Mouse (Mus musculus) forebrain, embryonic 12.5 days (tissue): ENCODE measurements at regions not wholly inside any gene's neighbourhood (a gene's known extent, or its start where the extent isn't known, plus 50 kb on each side); places are given as distances from the start of the nearest gene placed in this dataset. TPM values are rescaled to one million over a fixed set of nuclear protein-coding genes. Genes with fewer than 3 reads are reported as not detected.

Experiments
- microRNA-seq: library from miRNA; unstranded; fragments of <30 nt; microRNA quantifications from one replicate; pipeline ENCODE4, GENCODE M21; 2017

Small RNAs in the stretch of these regions (microRNA-seq; reads per million reads assigned to microRNA genes)
- gene Gm24591 = not detected
